In the genomic region with DNA sequence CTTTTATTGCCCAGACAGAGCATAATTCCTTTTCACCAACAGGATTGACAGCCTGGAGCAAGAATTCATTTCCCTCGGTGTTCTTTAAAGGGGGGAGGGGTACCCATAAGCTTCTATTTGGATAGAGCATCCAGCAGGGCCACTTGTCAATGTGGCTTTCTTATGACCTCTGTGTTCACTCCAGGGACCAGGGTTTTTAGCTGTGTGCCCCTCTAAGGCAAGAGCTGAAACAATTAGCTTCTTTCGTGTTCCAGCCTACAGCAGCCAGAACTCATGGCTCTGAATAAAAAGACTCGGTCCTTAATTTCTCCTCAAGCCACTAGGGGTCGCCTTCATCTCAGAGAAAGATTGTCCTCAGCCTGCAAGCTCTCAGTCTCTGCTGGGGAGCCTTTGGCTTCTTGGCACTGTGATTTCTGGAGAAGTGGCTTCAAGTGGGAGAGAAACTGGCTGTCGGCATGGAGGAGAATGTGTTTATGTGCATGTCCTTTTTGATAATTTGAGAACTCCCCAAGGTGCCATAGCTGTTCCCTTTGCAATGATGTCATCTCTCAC, we compare ENCODE assay signal across 7 mouse cellular contexts. TPM values are rescaled to one million over a fixed set of nuclear protein-coding genes. Genes with fewer than 3 reads are reported as not detected.
DNase-seq lines count a peak whose midpoint lies in the region; ATAC-seq lines count a peak whose summit lies in the region.

No protein-coding gene starts in this region.

- peak; percentile 72 for ATAC-seq in inflammation-experienced regulatory T-cells, adult 6 months
- ATAC-seq in megakaryocyte-erythroid progenitor cell, adult 5-6 weeks (replicated peaks; ENCODE audit: low FRiP score, low TSS enrichment, poor library complexity, severe bottlenecking), result peak; percentile 82

- peak; percentile 81 to 95 for DNase-seq in adrenal gland, adult (ENCODE audit: inconsistent age in 2 of 2, low spot score in 1 of 2)
- DNase-seq in embryo, embryonic 10.5 days (ENCODE audit: low spot score), result peak; percentile 96
- peak; percentile 61 for DNase-seq in gastrocnemius, postnatal 25 days
- DNase-seq in left cerebral cortex, adult 9 months (ENCODE audit: low spot score in 2 of 2), result peak; percentile 60 to 92
- peak; percentile 72 for DNase-seq in right cerebral cortex, postnatal 14 days

RNA-seq across cellular contexts. Expression of gene Npr2, which starts 1.6 kb away (rescaled TPM):
- 10 to 100 TPM; 32.5 to 36.6 TPM for total RNA-seq in gastrocnemius, postnatal 25 days (2021)
- polyA plus RNA-seq in inflammation-experienced regulatory T-cells, adult 6 months (2017; shearing (Covaris generic)), result not detected
- total RNA-seq in megakaryocyte-erythroid progenitor cell, adult 5-6 weeks (2014; fragmentation: Nextera tagmentation), result 0.09 and 2.0 TPM in 2 replicates
- 0.08 and 0.14 TPM in 2 replicates for total RNA-seq in megakaryocyte-erythroid progenitor cell, adult 5-6 weeks (2017)

RNA-seq across cellular contexts. Expression of gene Spag8, which starts 23.3 kb away (rescaled TPM):
- total RNA-seq in gastrocnemius, postnatal 25 days (2021), result under 1 TPM in 1 of 2 experiments, not detected in 1; 0.33 TPM
- under 1 TPM in 1 of 3 experiments, not detected in 2; 0.54 TPM for polyA plus RNA-seq in inflammation-experienced regulatory T-cells, adult 6 months (2017; shearing (Covaris generic))
- 1.6 TPM in 1 of 2 replicates, not detected in the other for total RNA-seq in megakaryocyte-erythroid progenitor cell, adult 5-6 weeks (2014; fragmentation: Nextera tagmentation)
- total RNA-seq in megakaryocyte-erythroid progenitor cell, adult 5-6 weeks (2017), result not detected in 2 replicates

RNA-seq across cellular contexts. Expression of gene Hint2, which starts 26.2 kb away (rescaled TPM):
- total RNA-seq in gastrocnemius, postnatal 25 days (2021), result 10 to 100 TPM; 37.5 to 39.6 TPM
- polyA plus RNA-seq in inflammation-experienced regulatory T-cells, adult 6 months (2017; shearing (Covaris generic)), result 10 to 100 TPM; 30.3 to 47.5 (median 34.2) TPM
- total RNA-seq in megakaryocyte-erythroid progenitor cell, adult 5-6 weeks (2014; fragmentation: Nextera tagmentation), result 70.7 and 73.0 TPM in 2 replicates
- 43.1 and 63.0 TPM in 2 replicates for total RNA-seq in megakaryocyte-erythroid progenitor cell, adult 5-6 weeks (2017)

RNA-seq across cellular contexts. Expression of gene Tmem8b, which starts 38.7 kb away (rescaled TPM):
- 10 to 100 TPM; 10.7 to 12.1 TPM for total RNA-seq in gastrocnemius, postnatal 25 days (2021)
- 1 to 10 TPM in 1 of 3 experiments, under 1 TPM in 2; 0.87 to 1.0 (median 0.87) TPM for polyA plus RNA-seq in inflammation-experienced regulatory T-cells, adult 6 months (2017; shearing (Covaris generic))
- total RNA-seq in megakaryocyte-erythroid progenitor cell, adult 5-6 weeks (2014; fragmentation: Nextera tagmentation), result 1.2 and 2.5 TPM in 2 replicates
- total RNA-seq in megakaryocyte-erythroid progenitor cell, adult 5-6 weeks (2017), result 0.38 and 1.6 TPM in 2 replicates

RNA-seq across cellular contexts. Expression of gene Fam221b, which starts 38.8 kb away (rescaled TPM):
- under 1 TPM in 1 of 2 experiments, not detected in 1; 0.13 TPM for total RNA-seq in gastrocnemius, postnatal 25 days (2021)
- polyA plus RNA-seq in inflammation-experienced regulatory T-cells, adult 6 months (2017; shearing (Covaris generic)), result 1 to 10 TPM; 2.8 to 3.7 (median 3.4) TPM
- not detected in 2 replicates for total RNA-seq in megakaryocyte-erythroid progenitor cell, adult 5-6 weeks (2014; fragmentation: Nextera tagmentation)
- total RNA-seq in megakaryocyte-erythroid progenitor cell, adult 5-6 weeks (2017), result 0.15 and 0.28 TPM in 2 replicates

Comparison
In these comparisons a context has a peak if more than half of its experiments do, and no peak if none do; other contexts are left out.
1. Peak in every context shown above with its lines: DNase-seq and ATAC-seq.
2. RNA of gene Npr2, which starts 1.6 kb away (total RNA-seq): 32.5 to 36.6 TPM in gastrocnemius, postnatal 25 days; 0.08 to 2.0 TPM in megakaryocyte-erythroid progenitor cell, adult 5-6 weeks; every median in the first group is over 10 times any median in the second.